Mouse (Mus musculus) kidney, postnatal 14 days (tissue): ENCODE measurements around the gene Pde7b.
A peak's percentile ranks its signal among the peaks of the same experiment; 100 is the strongest.

Experiments used
- DNase-seq: peaks from one replicate; pipeline ENCODE4 v3.0.0; 2022; ENCODE audit warnings: mixed read lengths

Pde7b gene

GRCm38 (mm10) chr10:20490775-20491174, 234.1 kb downstream of the Pde7b start:
- no peak for DNase-seq

GRCm38 (mm10) chr10:20490281-20490680, 234.6 kb downstream of the Pde7b start:
- DNase-seq: no peak

- DNase-seq: peak; percentile 87
These were observed 238.2 kb downstream of the Pde7b start for GRCm38 (mm10) chr10:20486461-20487253.

- no peak for DNase-seq
These were observed 239.1 kb downstream of the Pde7b start for GRCm38 (mm10) chr10:20485816-20486215.

- peak; percentile 57 for DNase-seq
These were observed 245.4 kb downstream of the Pde7b start for GRCm38 (mm10) chr10:20479481-20479880.

- DNase-seq: peak; percentile 49
These were observed 246.4 kb downstream of the Pde7b start for GRCm38 (mm10) chr10:20478456-20478855.

- no peak for DNase-seq
These were observed 250.0 kb downstream of the Pde7b start for GRCm38 (mm10) chr10:20474831-20475230.

GRCm38 (mm10) chr10:20474036-20474435, 250.8 kb downstream of the Pde7b start:
- DNase-seq: no peak

- no peak for DNase-seq
These were observed 251.4 kb downstream of the Pde7b start for GRCm38 (mm10) chr10:20473505-20473904.

- no peak for DNase-seq
These were observed 252.9 kb downstream of the Pde7b start for GRCm38 (mm10) chr10:20472007-20472406.

- no peak for DNase-seq
These were observed 260.2 kb downstream of the Pde7b start for GRCm38 (mm10) chr10:20464631-20465030.

GRCm38 (mm10) chr10:20463941-20464340, 260.9 kb downstream of the Pde7b start:
- DNase-seq: no peak

- no peak for DNase-seq
These were observed 262.3 kb downstream of the Pde7b start for GRCm38 (mm10) chr10:20462596-20462995.

GRCm38 (mm10) chr10:20459657-20460350, 265.1 kb downstream of the Pde7b start:
- DNase-seq: no peak

- no peak for DNase-seq
These were observed 265.7 kb downstream of the Pde7b start for GRCm38 (mm10) chr10:20459160-20459559.

- DNase-seq: no peak
These were observed 270.4 kb downstream of the Pde7b start for GRCm38 (mm10) chr10:20454387-20455065.

GRCm38 (mm10) chr10:20437428-20437827, 287.4 kb downstream of the Pde7b start:
- DNase-seq: no peak

- DNase-seq: no peak
These were observed 287.9 kb downstream of the Pde7b start for GRCm38 (mm10) chr10:20437021-20437420.

- no peak for DNase-seq
These were observed 289.0 kb downstream of the Pde7b start for GRCm38 (mm10) chr10:20435913-20436312.

- no peak for DNase-seq
These were observed 293.5 kb downstream of the Pde7b start for GRCm38 (mm10) chr10:20431336-20431735.

- DNase-seq: no peak
These were observed 303.5 kb downstream of the Pde7b start for GRCm38 (mm10) chr10:20421299-20421883.

- DNase-seq: peak; percentile 40
These were observed 304.6 kb downstream of the Pde7b start for GRCm38 (mm10) chr10:20420296-20420695.

GRCm38 (mm10) chr10:20418856-20419219, 306.0 kb downstream of the Pde7b start:
- DNase-seq: no peak
